Mouse (Mus musculus): ENCODE measurements around the gene Slc44a3.

GRCm38 (mm10) chr3:121492026-121492425, 40.2 kb downstream of the Slc44a3 start:
- TF ChIP-seq REST (IDR thresholded peaks at IDR 0.05; ENCODE audit: insufficient read depth, insufficient read length) = no peak
- no peak for TF ChIP-seq E2F4 (IDR thresholded peaks at IDR 0.05; ENCODE audit: insufficient read depth)
- TF ChIP-seq SRF (IDR thresholded peaks at IDR 0.05; ENCODE audit: control insufficient read depth, insufficient read length, low read depth) = no peak
- TF ChIP-seq CEBPB (IDR thresholded peaks at IDR 0.05; ENCODE audit: insufficient read depth, poor library complexity, severe bottlenecking) = no peak
- TF ChIP-seq POLR2A (IDR thresholded peaks at IDR 0.05; ENCODE audit: insufficient read length, low read depth) = no peak
- no peak for TF ChIP-seq MYOG (IDR thresholded peaks at IDR 0.05; ENCODE audit: control insufficient read depth in 1 of 3, insufficient read depth in 1 of 3, insufficient read length in 2 of 3, low read depth in 2 of 3)
- no peak for TF ChIP-seq MAX (IDR thresholded peaks at IDR 0.05; ENCODE audit: low read depth)
- TF ChIP-seq POLR2AphosphoS2 (IDR thresholded peaks at IDR 0.05; ENCODE audit: insufficient read length, low read depth) = no peak
- no peak for TF ChIP-seq USF1 (IDR thresholded peaks at IDR 0.05; ENCODE audit: low read depth)
- no peak for TF ChIP-seq TCF12 (IDR thresholded peaks at IDR 0.05; ENCODE audit: insufficient read depth, poor library complexity, severe bottlenecking)
- no peak for TF ChIP-seq MYOD1 (IDR thresholded peaks at IDR 0.05; ENCODE audit: control insufficient read depth in 1 of 3, insufficient read length in 2 of 3, low read depth in 2 of 3)
- TF ChIP-seq TCF3 (IDR thresholded peaks at IDR 0.05; ENCODE audit: insufficient read length, low read depth) = no peak

Measured in myocyte (in vitro differentiated cells).